7 mouse cellular contexts compared by ENCODE assay signal in genomic region chr12:112143116-112143832, GRCm38 (mm10). TPM values are rescaled to one million over a fixed set of nuclear protein-coding genes. Genes with fewer than 3 reads are reported as not detected.
A peak's percentile ranks its signal among the peaks of the same experiment; 100 is the strongest.
DNase-seq lines count a peak whose midpoint lies in the region; ATAC-seq lines count a peak whose summit lies in the region.

No protein-coding gene starts in this region.

- WGBS in embryonic facial prominence, embryonic 10.5 days = 4% methylated on average over 14 of the region's 14 CpGs
- WGBS in hindbrain, embryonic 15.5 days = 2% methylated on average over 14 of the region's 14 CpGs
- WGBS in midbrain, embryonic 16.5 days = 5% methylated on average over 14 of the region's 14 CpGs

- peaks cover 56% of the 10 kb centered on the region for H3K4me1 ChIP-seq in embryonic facial prominence, embryonic 10.5 days
- peaks cover 52% of the 10 kb centered on the region for H3K4me1 ChIP-seq in hindbrain, embryonic 15.5 days (replicated peaks)
- peaks cover 35% of the 10 kb centered on the region for H3K4me1 ChIP-seq in midbrain, embryonic 16.5 days (ENCODE audit: control insufficient read depth, insufficient read depth, low read length)

- ATAC-seq in hindbrain, embryonic 15.5 days (ENCODE audit: low FRiP score, low read depth) = 0 out of 2 replicates have a peak, but pooled peaks have one; percentile 13
- no peak for ATAC-seq in midbrain, embryonic 16.5 days

- peak; percentile 27 to 36 for DNase-seq in left cerebral cortex, adult 18-20 months (ENCODE audit: low spot score in 2 of 2)
- no peak for DNase-seq in left cerebral cortex, adult 11 months (ENCODE audit: low spot score)
- peak; percentile 60 for DNase-seq in embryonic facial prominence, embryonic 10.5 days (ENCODE audit: low spot score)
- DNase-seq in adrenal gland, adult 8-10 months = no peak
- no peak for DNase-seq in frontal cortex, postnatal 10 days (ENCODE audit: low spot score in 2 of 2)

- peak overlapping the region; percentile 47; the same call in 1 of the 2 replicates for H3K9ac ChIP-seq in hindbrain, embryonic 15.5 days
- H3K9ac ChIP-seq in midbrain, embryonic 16.5 days (ENCODE audit: low read depth, low read length) = peak overlapping the region; percentile 78

- peak overlapping the region; percentile 44; the same call in 1 of the 2 replicates for H3K27ac ChIP-seq in embryonic facial prominence, embryonic 10.5 days (replicated peaks)
- no peak overlapping the region for H3K27ac ChIP-seq in hindbrain, embryonic 15.5 days (replicated peaks)
- H3K27ac ChIP-seq in midbrain, embryonic 16.5 days (ENCODE audit: low read length) = peak overlapping the region; percentile 61

- H3K27me3 ChIP-seq in embryonic facial prominence, embryonic 10.5 days (replicated peaks; ENCODE audit: low read depth, poor library complexity, severe bottlenecking) = peaks cover 67% of the 10 kb centered on the region
- peaks cover 47% of the 10 kb centered on the region for H3K27me3 ChIP-seq in hindbrain, embryonic 15.5 days
- H3K27me3 ChIP-seq in midbrain, embryonic 16.5 days (ENCODE audit: control insufficient read depth, insufficient read depth, low read depth, low read length) = peaks cover 22% of the 10 kb centered on the region

- H3K4me2 ChIP-seq in hindbrain, embryonic 15.5 days = peak overlapping the region; percentile 89
- H3K4me2 ChIP-seq in midbrain, embryonic 16.5 days (ENCODE audit: low read length) = peak overlapping the region; percentile 84

- H3K9me3 ChIP-seq in embryonic facial prominence, embryonic 10.5 days = no peaks in the 10 kb centered on the region
- no peaks in the 10 kb centered on the region for H3K9me3 ChIP-seq in hindbrain, embryonic 15.5 days
- H3K9me3 ChIP-seq in midbrain, embryonic 16.5 days (replicated peaks; ENCODE audit: control insufficient read depth, low read length, poor library complexity, severe bottlenecking) = no peaks in the 10 kb centered on the region

- peak overlapping the region; percentile 74 for H3K4me3 ChIP-seq in embryonic facial prominence, embryonic 10.5 days
- peak overlapping the region; percentile 52 for H3K4me3 ChIP-seq in hindbrain, embryonic 15.5 days
- peak overlapping the region; percentile 66 for H3K4me3 ChIP-seq in midbrain, embryonic 16.5 days (ENCODE audit: low read depth, low read length)

- H3K36me3 ChIP-seq in embryonic facial prominence, embryonic 10.5 days (replicated peaks) = no peaks in the 10 kb centered on the region
- H3K36me3 ChIP-seq in hindbrain, embryonic 15.5 days = no peaks in the 10 kb centered on the region
- H3K36me3 ChIP-seq in midbrain, embryonic 16.5 days (ENCODE audit: control insufficient read depth, insufficient read depth, low read length) = no peaks in the 10 kb centered on the region

RNA-seq across cellular contexts. Expression of gene Kif26a, which starts 2.7 kb away (rescaled TPM):
- total RNA-seq in left cerebral cortex, adult 18-20 months (2021) = 1 to 10 TPM; 4.2 to 4.5 TPM
- polyA plus RNA-seq in embryonic facial prominence, embryonic 10.5 days (2016; fragmentation: Nextera tagmentation; extraction: Ambion mirVana) = 3.3 and 3.4 TPM in 2 replicates
- 4.3 and 4.9 TPM in 2 replicates for polyA plus RNA-seq in hindbrain, embryonic 15.5 days (2015; fragmentation: Nextera tagmentation; extraction: Ambion mirVana)
- polyA plus RNA-seq in midbrain, embryonic 16.5 days (2015; fragmentation: Nextera tagmentation; extraction: Ambion mirVana) = 4.7 and 6.2 TPM in 2 replicates
- 10 to 100 TPM; 11.4 to 19.1 (median 14.7) TPM for total RNA-seq in adrenal gland, adult 8-10 months (2022)

RNA-seq across cellular contexts. Expression of gene Aspg, which starts 36.8 kb away (rescaled TPM):
- total RNA-seq in left cerebral cortex, adult 18-20 months (2021) = 1 to 10 TPM; 4.9 to 7.1 TPM
- polyA plus RNA-seq in embryonic facial prominence, embryonic 10.5 days (2016; fragmentation: Nextera tagmentation; extraction: Ambion mirVana) = 2.7 TPM in 2 replicates
- 0.86 and 1.0 TPM in 2 replicates for polyA plus RNA-seq in hindbrain, embryonic 15.5 days (2015; fragmentation: Nextera tagmentation; extraction: Ambion mirVana)
- 0.66 and 0.74 TPM in 2 replicates for polyA plus RNA-seq in midbrain, embryonic 16.5 days (2015; fragmentation: Nextera tagmentation; extraction: Ambion mirVana)
- 10 to 100 TPM in 2 of 4 experiments, 1 to 10 TPM in 1, under 1 TPM in 1; 0.22 to 19.3 (median 7.5) TPM for total RNA-seq in adrenal gland, adult 8-10 months (2022)

Comparison
In these comparisons a context has a peak if more than half of its experiments do, and no peak if none do; other contexts are left out.
1. DNase-seq: peak in left cerebral cortex, adult 18-20 months (2 of 2) and embryonic facial prominence, embryonic 10.5 days (single experiment); none in left cerebral cortex, adult 11 months (single experiment), adrenal gland, adult 8-10 months (single experiment) and frontal cortex, postnatal 10 days (0 of 2).
2. Peak in every context shown above with its lines, with median percentiles within 50 percentile points of each other: H3K4me3 ChIP-seq.